Mouse (Mus musculus): ENCODE results near the gene Spata5. TPM values are rescaled to one million over a fixed set of nuclear protein-coding genes. Genes with fewer than 3 reads are reported as not detected.
"Not testable (repeated sequence)": the region's sequence is repeated elsewhere in the genome, so short reads cannot be mapped to it uniquely, and the experiment has no call there.

Spata5 gene
- polyA plus RNA-seq, 1 experiment: 2.2 TPM

GRCm38 (mm10) chr3:37561466-37561865 lies 141.8 kb downstream of the Spata5 start:
- no peak for DNase-seq (ENCODE audit: low read depth, low spot score)
- WGBS: 97% methylated on average over 3 of the region's 3 CpGs

GRCm38 (mm10) chr3:37566097-37566496 lies 146.4 kb downstream of the Spata5 start:
- 93% methylated on average over 6 of the region's 6 CpGs for WGBS
- DNase-seq (ENCODE audit: low read depth, low spot score): no peak

GRCm38 (mm10) chr3:37567505-37567904 lies 147.8 kb downstream of the Spata5 start:
- 87% methylated on average over 1 of the region's 1 CpGs for WGBS
- no peak for DNase-seq (ENCODE audit: low read depth, low spot score)

- WGBS: 82% methylated on average over 1 of the region's 1 CpGs
- no peak for DNase-seq (ENCODE audit: low read depth, low spot score)
These were observed 149.1 kb downstream of the Spata5 start for GRCm38 (mm10) chr3:37568780-37569179.

DNA sequence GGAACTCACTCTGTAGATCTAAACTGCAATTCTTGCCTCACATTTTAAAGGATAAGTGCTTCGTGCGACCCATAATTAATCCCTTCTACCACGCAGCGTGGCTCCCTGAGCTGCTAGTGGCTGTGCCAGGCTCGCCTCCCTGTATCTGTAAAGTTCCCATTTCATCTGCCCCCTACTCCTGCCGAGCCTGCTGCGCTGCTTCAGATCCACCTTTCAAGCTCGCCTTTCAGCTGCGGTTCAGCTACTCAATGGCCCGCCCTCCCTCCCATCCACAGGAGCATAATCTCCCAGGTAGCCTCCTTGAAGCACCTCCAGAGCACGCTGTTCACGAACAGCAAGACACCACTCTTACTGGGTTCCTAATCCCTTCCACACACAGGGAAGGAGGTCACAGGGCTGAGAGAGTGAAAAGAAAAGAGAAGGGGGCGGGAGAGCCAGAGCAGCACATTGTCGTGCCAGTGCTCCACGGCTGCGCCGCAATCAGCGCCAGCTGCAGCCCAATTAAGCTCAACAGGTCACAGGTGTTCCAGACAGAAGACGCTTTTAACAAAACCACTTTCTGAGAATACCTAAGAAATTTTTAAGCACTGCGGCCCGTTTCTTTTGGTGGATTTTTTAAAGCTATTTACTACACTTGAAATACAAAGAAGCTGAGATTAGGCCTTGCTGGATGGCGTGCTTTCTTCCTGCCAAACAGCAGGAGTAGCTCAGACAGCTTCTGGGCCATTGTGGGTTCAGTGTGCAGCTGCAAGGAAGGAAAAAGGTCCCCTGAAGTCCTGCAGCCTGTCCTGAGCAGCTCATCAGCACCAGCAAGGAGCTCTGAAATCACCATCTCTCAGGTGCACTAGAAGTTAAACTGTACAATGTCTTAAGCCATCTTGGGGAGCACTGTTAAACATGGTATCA lies 150.2 kb downstream of the Spata5 start:
- DNase-seq (ENCODE audit: low read depth, low spot score): no peak
- WGBS: 88% methylated on average over 22 of the region's 22 CpGs

DNA sequence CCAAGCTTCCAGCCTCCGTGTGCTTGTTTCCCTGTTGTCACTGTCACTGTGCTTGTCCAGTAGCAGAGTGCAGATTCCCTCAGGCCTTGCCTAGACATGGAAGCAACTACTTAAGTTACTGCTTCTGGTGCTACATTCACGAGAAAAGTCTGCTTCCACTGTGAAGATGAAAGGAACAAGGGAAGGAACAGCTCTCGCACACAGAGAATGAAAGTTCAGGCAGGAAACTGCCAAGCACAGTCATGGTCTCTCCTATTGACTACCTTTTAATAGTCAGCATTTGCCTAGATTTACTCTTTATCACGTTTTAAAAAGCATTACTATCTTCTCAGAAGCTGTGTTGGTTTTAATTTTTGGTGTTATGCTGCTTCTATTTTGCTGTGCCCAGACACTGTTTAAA lies 151.9 kb downstream of the Spata5 start:
- 71% methylated on average over 4 of the region's 4 CpGs for WGBS

GRCm38 (mm10) chr3:37572066-37572465 lies 152.4 kb downstream of the Spata5 start:
- DNase-seq (ENCODE audit: low read depth, low spot score): no peak
- 95% methylated on average over 6 of the region's 6 CpGs for WGBS

More for the DNA sequence above, 151.9 kb downstream of the Spata5 start:
- no peak for DNase-seq (ENCODE audit: low read depth, low spot score)

GRCm38 (mm10) chr3:37576840-37577239 lies 157.1 kb downstream of the Spata5 start:
- DNase-seq (ENCODE audit: low read depth, low spot score): no peak
- 96% methylated on average over 6 of the region's 6 CpGs for WGBS

GRCm38 (mm10) chr3:37577706-37578105 lies 158.0 kb downstream of the Spata5 start:
- no peak for DNase-seq (ENCODE audit: low read depth, low spot score)
- 96% methylated on average over 3 of the region's 3 CpGs for WGBS

DNA sequence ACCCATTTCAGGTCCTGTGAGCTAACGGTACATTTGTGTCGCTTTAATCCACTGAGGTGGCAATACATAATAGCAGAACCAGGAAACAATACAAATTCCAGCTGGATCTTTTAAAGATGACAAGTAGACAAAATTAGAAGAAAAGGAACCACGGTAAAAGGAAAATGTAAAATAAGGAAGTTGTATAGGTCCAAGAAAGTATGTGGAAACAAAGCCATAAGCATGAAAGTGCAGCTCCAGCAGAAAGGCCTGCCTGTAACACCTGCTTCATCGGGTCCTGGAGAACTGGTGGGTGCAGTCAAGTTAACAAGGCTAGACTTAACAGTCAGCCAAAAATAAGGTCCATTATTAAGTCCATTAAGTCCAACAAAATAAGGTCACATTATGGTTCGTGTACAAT lies 164.9 kb downstream of the Spata5 start:
- 71% methylated on average over 5 of the region's 5 CpGs for WGBS
- DNase-seq (ENCODE audit: low read depth, low spot score): no peak

DNA sequence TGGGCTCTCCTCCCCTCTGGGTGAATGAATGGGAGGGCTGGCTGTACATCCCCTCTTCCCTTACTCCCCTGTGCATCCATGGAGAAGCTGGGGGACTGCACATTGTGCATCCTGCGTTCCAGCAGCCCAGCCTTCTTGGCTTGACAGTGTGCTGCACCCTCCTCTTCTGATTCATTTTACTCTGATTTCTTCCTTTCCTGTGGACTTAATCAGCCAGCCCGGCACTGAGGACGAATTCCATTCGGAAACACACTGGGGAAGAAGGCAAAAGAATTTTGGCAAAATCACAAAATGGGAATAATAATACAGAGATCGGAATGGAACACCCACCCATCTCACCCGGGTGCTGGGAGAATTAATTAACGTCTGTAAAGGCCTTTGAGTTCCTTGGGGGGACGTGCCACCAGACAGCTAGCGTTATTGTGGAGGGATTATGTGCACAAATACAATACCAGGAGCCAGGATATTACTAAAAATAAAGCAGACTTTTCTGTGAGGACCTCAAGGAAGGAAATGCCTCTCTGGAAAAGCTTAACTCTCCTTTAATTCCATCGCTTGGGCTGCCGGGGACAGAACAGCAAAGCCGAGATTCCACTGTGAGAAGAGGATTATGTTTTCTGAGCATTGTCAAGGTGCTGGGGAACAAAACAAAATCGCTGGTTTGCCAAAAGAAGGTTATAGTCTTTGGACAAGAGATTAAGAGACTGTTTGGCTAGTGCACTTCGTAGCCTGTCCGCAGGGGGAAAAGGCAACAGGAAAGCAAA lies 166.5 kb downstream of the Spata5 start:
- DNase-seq (ENCODE audit: low read depth, low spot score): no peak
- 35% methylated on average over 15 of the region's 15 CpGs for WGBS

GRCm38 (mm10) chr3:37586731-37587578 lies 167.3 kb downstream of the Spata5 start:
- 33% methylated on average over 16 of the region's 16 CpGs for WGBS
- DNase-seq (ENCODE audit: low read depth, low spot score): no peak

DNA sequence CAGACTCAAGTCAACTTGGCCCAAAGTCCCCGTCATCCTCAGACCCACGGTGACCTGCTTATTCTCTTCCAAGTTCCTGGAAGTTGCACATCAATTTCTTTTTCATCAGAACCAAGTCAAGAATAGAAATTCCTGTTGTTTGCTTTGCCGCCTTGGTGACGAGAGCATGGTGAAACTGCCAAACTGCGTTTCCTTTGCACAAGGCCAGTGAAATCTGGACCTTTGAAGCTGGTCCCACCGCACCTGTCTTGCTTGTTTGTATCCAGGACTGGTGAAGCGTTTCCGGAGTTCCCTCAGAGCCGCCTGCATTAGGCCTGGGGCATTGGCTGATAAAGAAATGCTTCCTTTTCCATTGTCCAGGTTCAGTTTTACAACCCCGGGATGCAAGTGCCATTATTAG lies 176.0 kb downstream of the Spata5 start:
- DNase-seq (ENCODE audit: low read depth, low spot score): no peak
- WGBS: 67% methylated on average over 10 of the region's 10 CpGs

DNA sequence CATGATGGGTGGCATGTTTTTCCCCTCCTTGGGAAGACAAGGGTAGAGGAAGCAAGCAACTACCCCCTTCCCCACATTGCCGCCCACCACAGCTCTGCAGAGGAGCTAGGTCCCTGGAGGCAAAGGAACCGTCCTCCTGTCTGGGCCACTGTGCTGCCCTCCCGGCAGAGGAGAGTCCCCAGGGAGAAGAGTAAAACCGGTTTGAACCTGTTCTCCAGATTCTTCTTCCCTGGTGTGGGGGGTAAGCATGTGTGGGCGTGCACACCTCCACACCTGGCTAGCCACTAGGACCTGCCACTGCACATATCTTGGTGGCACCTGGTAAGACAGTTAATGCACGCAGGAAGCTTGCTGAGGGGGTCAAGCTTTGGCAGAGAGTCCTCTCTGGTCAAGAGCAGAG lies 176.8 kb downstream of the Spata5 start:
- 53% methylated on average over 6 of the region's 6 CpGs for WGBS
- DNase-seq (ENCODE audit: low read depth, low spot score): no peak

- WGBS: 53% methylated on average over 5 of the region's 5 CpGs
- no peak for DNase-seq (ENCODE audit: low read depth, low spot score)
These were observed 177.5 kb downstream of the Spata5 start for GRCm38 (mm10) chr3:37597200-37597599.

DNA sequence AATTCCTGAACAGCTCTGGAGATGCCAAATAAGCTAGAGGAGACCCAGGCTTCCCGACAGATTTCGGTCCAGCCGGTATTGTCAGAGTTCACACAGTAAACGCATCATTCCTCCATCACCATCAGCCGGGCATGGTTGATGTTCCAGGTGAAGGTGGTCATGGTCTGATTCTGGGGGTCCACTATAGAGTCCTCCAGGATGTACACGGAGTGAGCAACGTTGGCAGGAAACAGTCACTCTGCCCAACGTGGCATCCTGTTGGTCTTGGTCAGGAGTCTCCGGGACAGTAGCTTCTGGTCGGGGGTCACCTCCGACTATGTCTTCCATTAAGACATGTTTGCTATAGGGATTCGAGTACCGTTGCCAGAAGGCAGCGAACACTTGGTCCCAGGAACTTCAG lies 179.9 kb downstream of the Spata5 start:
- not testable (repeated sequence) for DNase-seq (ENCODE audit: low read depth, low spot score)
- 95% methylated on average over 14 of the region's 14 CpGs for WGBS

DNA sequence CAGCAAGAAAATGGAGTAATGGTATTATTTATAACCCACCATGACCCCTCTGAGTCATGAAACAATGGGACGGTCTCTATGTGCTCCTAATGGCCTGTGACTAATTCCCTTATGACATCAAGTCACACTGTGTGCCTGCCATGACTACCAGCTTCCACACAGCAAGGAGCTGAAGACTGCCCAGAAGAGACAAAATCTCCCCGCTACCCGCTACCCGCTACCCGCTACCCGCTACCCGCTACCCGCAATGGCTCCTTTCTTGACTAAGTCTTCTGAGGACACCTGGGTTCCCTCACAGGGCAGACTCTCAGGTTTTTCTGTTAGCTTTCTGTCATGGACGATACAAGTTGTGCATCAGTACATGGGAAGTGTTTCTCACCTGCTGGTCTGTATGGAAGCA lies 182.7 kb downstream of the Spata5 start:
- no peak for DNase-seq (ENCODE audit: low read depth, low spot score)
- WGBS: 98% methylated on average over 9 of the region's 9 CpGs

DNA sequence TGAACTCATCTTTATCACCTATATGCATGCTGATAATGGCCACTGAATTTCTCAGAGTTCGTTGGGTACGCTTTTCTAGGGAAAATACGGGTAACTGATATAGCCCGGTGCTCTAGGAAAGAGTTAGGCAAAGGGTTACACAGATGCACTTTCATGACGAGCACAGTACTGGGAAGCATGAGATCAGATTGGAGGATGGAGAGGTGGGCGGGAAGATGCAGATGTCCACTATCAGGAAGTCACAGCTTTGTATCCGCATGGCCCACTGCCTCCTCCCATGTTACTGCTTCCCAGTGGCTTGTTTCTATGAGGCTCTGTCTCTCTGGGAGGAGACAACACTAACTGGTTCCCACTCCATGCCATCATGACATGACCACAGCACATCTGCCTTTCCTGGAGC lies 183.2 kb downstream of the Spata5 start:
- WGBS: 82% methylated on average over 7 of the region's 7 CpGs
- DNase-seq (ENCODE audit: low read depth, low spot score): no peak

DNA sequence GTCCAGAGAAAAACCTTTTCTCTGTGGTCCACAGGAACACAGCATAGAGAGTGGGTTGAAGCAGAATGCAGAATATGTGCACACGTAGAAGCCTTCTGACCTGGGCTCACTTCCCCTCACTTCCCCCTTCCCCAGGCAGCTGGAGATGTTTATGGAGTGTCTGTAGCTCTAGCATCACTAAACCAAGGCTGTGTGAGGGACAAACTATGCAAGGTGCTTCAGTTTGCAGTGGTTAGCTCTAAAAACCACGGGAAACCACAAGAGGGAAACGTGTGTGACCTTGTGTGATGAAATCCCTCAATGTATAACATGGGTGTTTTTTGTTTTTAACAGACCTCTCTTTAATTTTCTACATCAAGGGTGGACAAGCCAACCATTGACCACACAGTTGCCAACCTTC lies 183.8 kb downstream of the Spata5 start:
- 72% methylated on average over 3 of the region's 3 CpGs for WGBS
- no peak for DNase-seq (ENCODE audit: low read depth, low spot score)

Data from large intestine, adult 2 months (tissue).